Mouse (Mus musculus) layer of hippocampus, adult 11-12 months (tissue): ENCODE measurements at regions not wholly inside any gene's neighbourhood (a gene's known extent, or its start where the extent isn't known, plus 50 kb on each side); places are given as distances from the start of the nearest gene placed in this dataset.

Source experiments
- DNase-seq: peaks from one replicate; pipeline ENCODE4 v3.0.0; 2022; ENCODE audit warnings: low spot score

DNA sequence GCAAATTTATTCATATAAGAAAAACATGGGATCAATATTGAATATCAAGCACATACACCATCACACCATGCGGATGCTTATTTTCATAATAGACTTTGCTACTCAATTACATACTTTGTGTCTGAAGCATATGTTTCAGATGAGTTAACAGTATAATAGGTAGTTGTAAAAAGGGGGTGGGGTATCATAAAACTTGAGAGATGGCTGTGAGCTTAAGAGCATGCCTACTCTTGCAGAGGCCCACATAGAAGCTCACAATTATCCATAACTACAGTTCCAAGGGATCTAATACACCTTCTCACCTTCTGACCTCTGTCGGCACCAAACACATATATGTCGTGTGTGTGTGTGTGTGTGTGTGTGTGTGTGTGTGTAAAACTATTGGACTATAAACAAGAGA, 597.7 kb upstream of the Intu start:
- DNase-seq, result no peak

DNA sequence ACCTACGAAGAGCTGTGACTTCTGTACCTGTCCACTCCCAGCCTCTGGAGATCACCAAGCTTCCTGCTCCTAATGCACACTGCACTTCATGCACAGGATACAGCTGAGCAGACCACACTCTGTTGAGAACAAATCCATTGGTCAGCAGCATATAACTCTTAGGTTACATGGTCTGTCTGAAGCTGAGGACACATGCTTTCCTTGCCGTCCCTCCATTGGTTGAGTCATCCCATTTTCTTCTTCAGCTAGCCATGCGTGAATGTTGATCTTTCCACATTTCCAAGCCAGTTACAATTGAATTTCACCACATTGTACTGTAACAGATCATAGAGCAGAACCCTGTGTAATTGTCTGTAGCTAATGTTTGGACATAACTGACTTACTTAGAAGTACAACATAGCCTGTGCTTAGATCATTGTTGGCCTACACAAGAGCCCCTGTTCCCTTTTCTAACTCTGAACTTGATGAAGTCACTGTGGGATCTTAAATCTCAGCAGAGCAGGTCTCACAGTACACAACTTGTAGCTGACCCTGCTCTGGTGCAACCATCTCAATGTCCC, 593.3 kb upstream of the Intu start:
- no peak for DNase-seq

DNA sequence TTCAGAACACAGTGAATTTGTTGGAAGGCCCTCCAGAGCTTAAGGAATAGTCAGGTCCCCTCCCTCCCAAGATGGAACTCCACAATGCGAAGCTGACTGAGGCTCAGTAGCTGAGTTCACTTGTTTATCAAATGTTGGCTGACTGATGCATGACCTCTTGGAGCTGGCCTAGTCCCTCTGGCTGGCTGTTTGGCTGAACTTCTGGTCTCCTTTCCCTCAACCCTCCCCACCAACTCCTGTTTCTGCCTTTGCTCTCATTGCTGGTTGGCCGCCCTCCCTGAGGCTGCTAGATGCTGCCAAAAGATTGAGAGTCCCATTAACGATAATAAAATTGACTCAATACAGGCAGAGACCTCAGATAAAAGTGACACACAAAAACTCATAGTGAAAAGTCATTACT, 586.5 kb upstream of the Intu start:
- DNase-seq, result no peak

DNA sequence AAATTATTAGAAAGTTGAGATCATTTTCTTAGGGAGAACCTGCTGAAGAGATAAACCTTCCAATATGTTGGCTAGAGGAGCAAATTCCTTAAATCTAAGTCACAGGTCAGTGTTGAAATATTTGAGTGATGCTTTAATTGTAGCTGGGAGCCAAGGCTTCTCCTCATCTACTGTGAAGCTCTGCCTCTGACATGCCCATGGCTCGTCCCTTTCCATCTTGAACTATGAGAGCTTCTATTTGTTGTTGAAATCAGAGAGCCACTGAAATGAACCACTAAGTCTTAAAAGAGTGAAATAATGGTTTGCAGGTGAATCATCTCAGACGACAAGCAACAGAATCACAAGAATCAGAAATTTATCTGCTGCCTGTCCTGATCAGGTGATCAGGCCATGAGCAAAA, 579.0 kb upstream of the Intu start:
- no peak for DNase-seq

DNA sequence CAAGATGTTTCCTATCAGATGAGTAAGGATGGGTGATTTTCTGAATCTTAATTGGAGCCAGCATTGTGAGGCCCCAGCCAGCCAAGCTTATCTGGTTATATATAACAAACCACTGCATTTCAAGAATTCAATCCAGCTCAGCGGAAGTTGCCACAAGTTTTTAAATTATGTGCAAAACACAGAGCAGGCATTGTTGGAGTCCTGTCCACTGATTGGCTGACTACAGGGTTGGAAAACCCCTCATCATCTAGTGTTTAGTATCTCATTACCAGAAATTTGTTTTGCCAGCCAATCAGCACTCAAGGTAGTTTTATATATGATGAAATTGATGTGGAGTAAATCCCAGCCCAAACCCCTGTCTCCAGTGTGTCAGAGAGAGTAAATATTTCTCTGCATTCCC, 578.5 kb upstream of the Intu start:
- no peak for DNase-seq

DNA sequence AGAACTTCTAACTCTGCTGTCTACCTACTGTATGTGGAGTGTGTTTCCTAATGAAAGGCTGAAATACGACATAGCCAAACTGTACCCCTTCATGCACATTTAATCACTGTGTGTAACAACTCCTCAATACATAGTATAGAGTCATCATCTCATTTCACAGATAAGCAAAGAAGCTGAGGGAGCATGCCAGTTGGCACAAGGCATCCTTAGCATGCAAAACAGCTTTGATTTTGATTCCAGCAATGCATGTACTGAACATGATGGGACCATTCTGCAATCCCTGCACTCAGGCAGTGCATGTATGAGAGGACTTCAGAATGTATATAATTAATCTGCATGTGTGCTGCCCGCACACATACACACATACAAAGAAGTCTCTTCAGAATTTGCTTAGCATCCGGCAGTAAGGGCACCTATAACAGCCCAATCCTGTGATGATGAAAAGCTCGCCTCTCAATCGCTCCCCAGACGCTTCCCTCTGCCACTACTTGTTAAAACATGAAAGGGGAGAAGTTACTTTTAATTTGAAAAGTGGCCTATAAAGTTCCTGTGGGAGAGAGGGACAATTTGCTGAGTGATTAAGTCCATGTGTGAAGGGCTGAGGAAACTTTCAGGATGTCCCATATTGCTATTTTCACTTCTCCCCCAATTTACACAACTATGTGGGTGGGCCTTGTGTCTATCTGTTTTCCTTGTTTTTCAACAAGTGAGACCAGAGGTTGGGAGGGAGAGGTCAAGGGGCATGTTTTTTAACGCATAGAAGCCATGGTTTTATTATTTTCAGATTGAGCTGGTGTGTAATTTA, 569.0 kb upstream of the Intu start:
- no peak for DNase-seq

GRCm38 (mm10) chr3:39965431-39965830, 565.7 kb upstream of the Intu start:
- peak; percentile 14 for DNase-seq

DNA sequence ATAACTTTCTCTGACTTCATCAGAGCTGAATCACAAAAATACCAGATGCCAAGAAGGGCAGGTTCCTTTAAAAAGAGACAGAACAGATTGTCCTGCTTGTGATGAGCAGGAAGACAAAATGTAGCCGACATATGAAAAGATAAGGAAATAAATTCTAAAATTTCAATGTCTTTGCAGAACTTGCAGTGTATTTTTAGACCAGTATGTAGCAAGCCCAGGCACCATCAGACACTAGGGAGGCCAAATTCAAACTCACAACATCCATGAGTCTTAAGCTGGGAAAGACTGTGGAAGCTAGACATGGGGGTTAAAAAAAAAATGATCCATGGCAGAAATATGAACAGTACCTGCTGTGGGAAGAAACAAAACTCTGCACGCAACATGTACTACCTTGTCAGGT, 564.7 kb upstream of the Intu start:
- DNase-seq, result no peak

GRCm38 (mm10) chr3:39976937-39977336, 554.1 kb upstream of the Intu start:
- no peak for DNase-seq

- no peak for DNase-seq
Observed at GRCm38 (mm10) chr3:39978916-39979679, 552.0 kb upstream of the Intu start.

DNA sequence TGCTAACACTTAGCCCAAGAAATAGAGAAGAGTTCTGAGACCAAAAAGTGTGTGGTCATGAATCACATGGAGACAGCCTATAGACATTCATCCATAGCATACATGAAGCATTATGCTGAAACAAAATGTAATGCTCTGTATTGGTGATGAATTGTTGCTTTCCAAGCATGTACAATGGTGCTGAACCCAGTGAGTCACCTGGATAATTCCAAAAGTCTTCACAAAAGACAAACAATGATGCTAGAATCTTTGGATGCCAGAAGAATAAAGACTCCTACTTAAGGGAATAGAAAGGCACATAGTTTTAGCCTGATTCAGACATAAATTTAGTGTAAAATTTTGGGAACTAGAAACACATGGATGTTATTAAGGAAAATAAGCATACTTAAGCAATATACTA, 548.4 kb upstream of the Intu start:
- no peak for DNase-seq

DNA sequence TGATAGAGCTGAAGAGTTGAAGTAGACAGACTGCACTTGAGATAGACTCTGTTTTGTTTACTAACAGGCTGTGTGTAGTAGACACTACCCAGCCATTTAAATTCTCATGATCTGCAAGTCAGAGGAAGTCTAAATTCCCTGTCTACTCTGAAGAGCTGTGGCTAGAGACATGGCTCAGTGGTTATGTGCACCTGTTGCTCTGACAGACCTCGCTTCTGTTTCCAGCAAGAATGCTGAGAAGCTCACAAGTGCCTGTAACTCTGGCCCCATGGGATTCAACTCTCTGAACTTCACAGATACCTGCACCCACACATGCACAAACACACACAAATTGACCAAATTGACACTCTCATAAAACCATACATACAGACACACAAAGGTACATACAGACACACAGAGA, 543.4 kb upstream of the Intu start:
- DNase-seq, result no peak

DNA sequence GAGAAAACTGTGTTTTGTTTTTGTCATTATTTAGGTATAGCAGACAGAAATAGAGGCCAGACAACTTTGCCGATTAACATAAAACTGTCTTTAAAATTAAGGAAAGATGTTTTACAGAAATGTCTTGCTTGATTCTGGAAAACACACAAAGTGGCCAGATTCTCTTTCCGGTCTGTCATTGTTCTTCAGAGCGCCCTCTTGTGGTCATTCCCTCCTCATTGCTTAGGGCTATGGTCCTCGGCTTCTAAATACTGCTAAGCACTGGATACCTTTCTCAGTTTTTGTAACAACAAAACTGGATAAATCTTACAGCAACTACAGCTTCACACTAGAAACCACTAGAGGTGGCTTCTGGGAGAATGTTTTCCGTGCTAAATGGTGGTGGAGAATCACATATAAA, 532.5 kb upstream of the Intu start:
- peak; percentile 60 for DNase-seq

- no peak for DNase-seq
Observed at GRCm38 (mm10) chr3:39999846-40000245, 531.2 kb upstream of the Intu start.

DNA sequence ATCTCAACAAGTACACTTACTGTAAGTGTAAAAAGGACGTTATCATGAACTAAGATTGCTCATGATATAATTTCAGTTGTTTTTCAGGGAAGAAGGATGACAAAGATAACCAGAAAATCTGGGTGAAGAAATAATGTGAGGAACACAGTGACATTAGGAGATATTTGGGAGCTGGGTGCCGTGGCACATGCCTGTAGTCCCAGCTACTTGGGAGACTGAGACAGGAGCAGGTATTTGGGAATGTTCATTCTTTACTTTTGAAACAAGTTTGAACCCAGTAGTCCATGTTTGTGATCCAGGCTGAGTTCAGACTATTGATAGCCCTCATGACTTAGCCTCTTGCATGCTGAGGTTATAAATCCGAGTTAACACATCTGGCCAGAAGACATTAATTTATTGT, 528.2 kb upstream of the Intu start:
- DNase-seq, result no peak

DNA sequence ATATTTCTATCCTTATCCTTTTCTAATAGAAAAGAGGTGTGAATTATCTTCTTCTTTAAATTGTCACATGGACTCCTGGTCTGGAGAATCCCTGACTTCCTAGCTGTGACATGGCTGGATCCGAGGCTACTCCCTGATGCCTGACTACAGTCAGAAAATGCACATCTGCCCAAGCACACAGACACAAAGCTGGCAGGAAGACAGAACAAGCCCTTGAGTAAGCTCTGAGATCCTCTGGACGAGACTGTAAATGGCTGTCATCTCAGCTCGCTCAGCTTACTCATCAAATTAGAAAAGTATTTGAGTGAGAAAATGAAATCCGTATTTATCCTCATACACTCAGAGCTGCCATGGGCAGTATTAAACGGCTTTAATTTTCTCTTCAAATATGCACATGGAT, 521.0 kb upstream of the Intu start:
- no peak for DNase-seq

DNA sequence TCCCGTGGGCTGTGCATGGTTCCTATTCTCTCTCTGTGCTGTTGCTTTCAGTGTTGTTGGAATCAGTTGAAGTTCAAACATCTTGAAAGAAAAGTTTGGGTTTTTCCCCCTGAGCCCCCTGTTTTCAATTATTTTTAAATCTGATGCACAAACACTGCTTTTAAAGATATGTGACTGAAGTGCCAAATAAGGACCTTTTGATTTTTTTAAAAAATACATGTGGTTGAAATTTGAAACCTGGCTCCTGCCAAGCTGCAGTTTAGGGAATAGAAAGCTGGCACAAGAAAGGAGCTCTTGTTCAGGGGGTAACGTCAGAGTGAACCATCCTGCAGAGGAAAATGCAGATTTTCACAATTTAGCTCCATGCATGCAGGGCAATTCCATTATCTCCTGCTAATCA, 509.4 kb upstream of the Intu start:
- no peak for DNase-seq

DNA sequence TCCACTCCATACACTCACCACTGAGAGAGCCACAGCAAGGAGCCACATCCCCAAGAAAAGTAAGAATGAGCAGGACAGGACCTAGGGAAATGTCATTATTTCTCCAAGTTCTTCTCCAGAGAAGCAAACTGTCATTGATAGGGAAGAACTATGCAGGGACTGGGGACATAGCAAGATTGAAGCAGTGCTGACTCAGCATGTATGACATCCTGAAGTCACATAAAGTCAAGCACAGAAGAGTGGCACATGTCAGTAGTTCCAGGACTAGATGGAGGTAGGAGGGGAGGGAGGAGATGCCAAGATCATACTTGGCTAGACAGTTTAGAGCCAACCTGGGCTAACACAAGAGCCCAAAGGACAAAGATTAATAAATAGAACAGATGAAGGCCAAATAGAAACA, 503.4 kb upstream of the Intu start:
- DNase-seq, result no peak

DNA sequence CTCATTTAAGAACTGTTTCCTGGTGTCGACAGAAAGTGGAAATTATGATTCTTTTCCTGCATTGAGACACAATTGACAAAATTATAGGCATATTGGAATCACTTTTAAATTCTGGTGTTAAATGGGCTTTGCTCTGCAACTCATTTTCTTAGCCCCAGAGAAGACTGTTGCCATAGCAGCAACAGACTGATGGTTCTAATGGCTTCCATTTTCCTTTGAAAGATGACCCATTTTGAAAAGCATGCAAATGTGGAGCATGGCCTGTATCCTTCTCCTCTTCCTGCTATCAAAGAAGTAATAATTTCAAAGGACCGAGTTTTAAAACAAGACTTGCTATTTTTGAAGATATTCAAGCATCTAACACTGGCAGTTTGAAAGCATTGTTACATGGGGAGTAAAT, 494.9 kb upstream of the Intu start:
- no peak for DNase-seq

- DNase-seq, result no peak
Observed at GRCm38 (mm10) chr3:40049721-40050120, 481.4 kb upstream of the Intu start.

DNA sequence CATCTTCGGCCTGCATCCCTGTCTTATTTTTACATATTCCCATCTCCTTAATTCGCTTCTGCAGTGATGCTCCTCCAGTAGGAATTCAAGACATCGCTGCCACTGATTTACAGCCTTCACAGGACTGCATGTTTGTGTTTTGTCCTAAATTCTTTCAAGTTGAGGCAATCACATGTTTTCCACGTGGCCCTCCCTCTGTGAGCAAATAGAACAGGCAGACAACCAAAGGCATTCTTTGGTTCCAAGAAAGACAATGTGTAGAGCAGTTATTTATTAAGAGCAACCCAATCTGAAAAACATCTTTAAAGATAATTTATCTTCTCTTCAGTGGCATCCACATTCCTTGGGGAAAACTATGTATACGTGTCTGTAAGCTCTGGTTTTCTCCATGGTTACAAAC, 472.8 kb upstream of the Intu start:
- DNase-seq, result no peak

- no peak for DNase-seq
Observed at GRCm38 (mm10) chr3:40058719-40059420, 472.2 kb upstream of the Intu start.
